Mouse (Mus musculus) bone marrow, adult 2 months (tissue): ENCODE measurements at regions not wholly inside any gene's neighbourhood (a gene's known extent, or its start where the extent isn't known, plus 50 kb on each side); places are given as distances from the start of the nearest gene placed in this dataset.

ENCODE experiments used
- CTCF ChIP-seq: fragments of 200-500 bp; IDR thresholded peaks from 2 replicates; pipeline ENCODE4 v1.5.1; 2011; ENCODE audit warnings: low read length, control low read depth; ENCODE audit not compliant: control insufficient read depth, insufficient read depth
- POLR2A ChIP-seq: fragments of 200-500 bp; IDR thresholded peaks from 2 replicates; pipeline ENCODE4 v1.6.1; 2011; ENCODE audit warnings: low read depth, mild to moderate bottlenecking, control low read depth, low read length, borderline replicate concordance; ENCODE audit not compliant: control insufficient read depth

DNA sequence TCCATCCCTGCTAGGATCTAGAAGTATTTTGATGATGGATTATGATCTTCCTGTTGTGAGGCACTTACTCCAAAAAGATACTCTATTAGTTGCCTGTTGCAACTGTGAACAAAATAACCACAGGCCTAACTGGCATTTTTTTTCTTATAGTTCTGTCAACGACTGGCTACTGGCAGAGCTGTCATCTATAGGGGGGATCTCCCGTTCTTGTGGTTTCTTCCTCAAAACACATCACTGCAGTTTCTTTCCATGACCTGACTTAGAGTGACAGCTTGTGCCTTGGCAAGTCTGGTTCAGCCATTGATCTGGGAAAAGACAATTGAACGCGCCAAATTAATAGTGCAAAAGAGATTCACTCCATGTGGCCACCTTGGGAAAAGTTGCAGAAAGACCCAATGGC, 59.4 kb upstream of the Serbp1 start:
- no peak for TF ChIP-seq POLR2A
- no peak for TF ChIP-seq CTCF
